Comparison of ENCODE assay signal across 21 mouse cellular contexts in the genomic region with DNA sequence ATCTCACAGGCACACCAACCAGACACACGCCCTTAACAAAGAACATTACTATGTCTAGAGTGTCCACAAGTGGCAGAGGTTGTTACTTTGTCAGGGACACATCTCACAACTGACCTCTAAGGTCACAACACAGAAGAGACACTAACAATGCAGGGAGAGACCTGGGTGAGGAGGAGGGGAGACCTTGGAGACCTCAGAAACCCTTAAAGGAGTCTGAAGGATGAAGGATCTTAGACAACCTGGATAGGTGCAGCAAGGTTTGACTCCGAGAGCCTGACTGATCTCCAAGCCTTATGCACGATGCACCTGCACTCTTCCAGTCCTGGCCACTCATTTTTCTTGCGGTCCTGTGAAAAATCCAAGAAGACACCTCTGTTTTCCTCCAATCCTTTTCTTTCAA.
"Had no signal": no experiment of that assay in that cellular context is flagged by ENCODE, and none has a peak within 500 bp of the region (broad histone marks: within the 10 kb centered on the region; RNA-seq: fewer than 3 reads in every experiment).

No protein-coding gene starts in this region.

- H3K9me3 ChIP-seq: limb, embryonic 12.5 days; limb, embryonic 15.5 days; liver, embryonic 13.5 days; midbrain, embryonic 13.5 days; neural tube, embryonic 12.5 days; stomach, embryonic 15.5 days had no signal

- DNase-seq: kidney, adult 2 months; kidney, postnatal 25 days; layer of hippocampus, adult 9-11 months; liver, embryonic 13.5 days; lung, adult 2 months; lung, postnatal 14 days; lung, postnatal 4 days; retina, postnatal 1 day; right cerebral cortex, postnatal 25 days; spleen, adult 18-20 months; thymus, postnatal 14 days; thymus, postnatal 4 days had no signal

- H3K36me3 ChIP-seq: limb, embryonic 12.5 days; limb, embryonic 15.5 days; liver, embryonic 13.5 days; midbrain, embryonic 13.5 days; neural tube, embryonic 12.5 days; stomach, embryonic 15.5 days had no signal

- H3K4me3 ChIP-seq: layer of hippocampus, adult 2 months; limb, embryonic 12.5 days; limb, embryonic 15.5 days; liver, embryonic 13.5 days; midbrain, embryonic 13.5 days; neural tube, embryonic 12.5 days; stomach, embryonic 15.5 days had no signal

- ATAC-seq: intestine, postnatal 0 days; midbrain, embryonic 13.5 days; midbrain, embryonic 16.5 days had no signal

- H3K9ac ChIP-seq: limb, embryonic 12.5 days; limb, embryonic 15.5 days; liver, embryonic 13.5 days; midbrain, embryonic 13.5 days; neural tube, embryonic 12.5 days; stomach, embryonic 15.5 days had no signal

- H3K27ac ChIP-seq: kidney, postnatal 0 days; layer of hippocampus, adult 2 months; limb, embryonic 12.5 days; limb, embryonic 15.5 days; liver, embryonic 13.5 days; midbrain, embryonic 13.5 days; neural tube, embryonic 12.5 days; stomach, embryonic 15.5 days had no signal

- H3K4me2 ChIP-seq: limb, embryonic 12.5 days; limb, embryonic 15.5 days; liver, embryonic 13.5 days; midbrain, embryonic 13.5 days; neural tube, embryonic 12.5 days; stomach, embryonic 15.5 days had no signal
